Mouse (Mus musculus): Measurements from ENCODE around the gene 1700028P14Rik.

1700028P14Rik gene

DNA sequence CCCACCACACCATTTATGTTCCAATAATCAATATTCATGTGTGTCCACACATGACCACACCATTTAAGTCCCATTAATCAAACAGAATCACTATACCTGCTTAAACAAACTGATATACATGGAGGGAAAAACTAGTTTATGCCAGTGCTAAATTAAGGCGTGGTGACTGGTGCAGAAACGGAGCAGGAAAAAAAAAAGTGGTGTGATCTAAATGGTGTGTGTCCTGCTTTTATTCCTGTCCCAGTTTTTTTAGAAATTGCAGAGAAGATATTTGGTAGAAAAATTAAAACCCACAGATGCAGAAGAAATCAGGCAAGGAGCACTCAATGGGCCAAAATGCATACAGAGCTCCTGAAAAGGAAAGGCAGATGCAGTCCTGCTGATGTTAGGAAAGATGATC, 44.7 kb downstream of the 1700028P14Rik start:
- no peak for DNase-seq (ENCODE audit: inconsistent ontology term)

DNA sequence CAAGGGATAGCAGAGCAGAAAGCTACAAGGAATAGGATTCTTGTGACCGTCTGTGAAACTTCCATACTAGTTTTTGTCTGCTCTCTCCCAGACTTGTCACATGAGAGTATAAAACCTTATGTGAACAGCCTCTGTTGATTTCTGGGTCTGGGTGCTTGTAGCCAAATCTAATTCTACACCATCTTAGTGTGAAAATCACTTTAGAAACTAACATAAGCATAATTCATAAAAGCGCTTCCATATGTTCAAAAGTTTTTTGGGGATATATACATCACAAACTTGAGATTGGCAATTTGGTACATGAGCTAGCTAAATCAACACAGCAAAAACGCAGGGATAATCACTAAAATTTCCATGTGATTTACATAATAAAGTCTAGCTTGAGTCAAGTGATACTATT, 57.7 kb downstream of the 1700028P14Rik start:
- no peak for DNase-seq (ENCODE audit: inconsistent ontology term)

DNA sequence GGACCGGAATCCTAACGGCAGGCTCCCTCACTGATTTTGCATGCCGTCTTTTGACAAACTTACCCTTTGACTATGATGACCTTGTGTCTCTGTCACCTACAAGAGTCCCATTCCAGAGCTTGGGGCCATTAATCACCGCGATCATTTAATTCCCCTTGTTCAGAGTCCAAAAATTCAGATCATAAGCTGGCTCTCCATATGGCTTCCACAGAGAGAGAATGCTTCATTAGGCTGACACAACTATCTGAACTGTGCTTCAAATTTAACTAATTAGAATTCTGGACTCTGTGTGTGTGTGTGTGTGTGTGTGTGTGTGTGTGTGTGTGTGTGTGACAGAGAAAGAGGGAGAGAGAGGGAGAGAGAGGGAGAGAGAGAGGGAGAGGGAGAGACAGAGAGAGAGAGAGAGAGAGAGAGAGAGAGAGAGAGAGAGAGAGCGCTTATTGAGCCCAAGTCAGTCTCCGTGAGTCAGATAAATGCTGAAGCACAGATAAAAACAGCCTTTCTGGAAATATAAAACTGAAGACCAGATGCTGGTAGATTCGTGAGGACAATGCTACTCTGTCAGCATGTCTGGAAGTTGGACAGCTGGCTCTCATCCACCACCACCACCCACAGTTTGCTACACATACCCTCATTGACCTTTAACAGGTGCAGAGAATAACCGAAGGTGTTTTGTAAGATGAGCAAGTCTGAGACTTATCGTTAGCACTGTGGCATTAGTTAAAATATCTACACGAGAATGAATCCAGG, 73.8 kb downstream of the 1700028P14Rik start:
- DNase-seq (ENCODE audit: inconsistent ontology term) = peak; percentile 88

DNA sequence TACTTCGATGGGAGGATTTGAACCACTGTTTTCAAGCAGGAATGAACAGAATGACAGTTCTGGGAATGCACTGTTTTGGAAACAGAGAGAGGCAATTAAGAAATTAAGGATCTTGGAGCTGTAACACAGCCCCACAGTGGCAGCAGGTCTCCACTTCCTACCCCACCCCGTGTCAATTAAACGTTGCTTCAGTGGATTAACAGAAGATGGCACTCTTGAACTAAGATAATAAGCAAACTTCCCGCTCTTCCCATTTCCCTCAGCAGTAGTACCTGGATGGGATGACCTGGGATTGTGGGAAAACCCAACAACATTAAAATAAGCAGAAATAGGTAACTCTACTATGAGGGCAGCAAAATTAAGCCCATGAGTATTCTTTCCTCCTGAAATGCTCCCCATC, 75.9 kb downstream of the 1700028P14Rik start:
- no peak for DNase-seq (ENCODE audit: inconsistent ontology term)

DNA sequence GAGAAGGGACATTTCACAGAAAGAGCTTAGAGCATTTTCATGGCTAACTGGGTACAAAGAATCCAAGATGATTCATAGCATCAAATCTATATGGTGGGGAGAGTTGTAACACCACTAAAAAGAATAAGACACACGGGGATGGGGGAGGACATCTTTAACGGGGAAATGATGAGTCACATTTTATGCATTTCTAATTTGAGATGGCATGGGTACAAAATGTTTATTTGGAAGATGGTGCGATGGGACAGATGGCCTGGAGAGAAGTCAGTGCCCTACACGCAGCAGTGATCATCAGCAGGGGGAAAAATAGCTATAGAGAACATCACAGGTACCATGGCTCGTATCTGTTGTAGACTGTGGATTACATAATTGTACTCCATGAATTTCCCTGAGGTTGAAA, 88.9 kb downstream of the 1700028P14Rik start:
- peak; percentile 11 for DNase-seq (ENCODE audit: inconsistent ontology term)

DNA sequence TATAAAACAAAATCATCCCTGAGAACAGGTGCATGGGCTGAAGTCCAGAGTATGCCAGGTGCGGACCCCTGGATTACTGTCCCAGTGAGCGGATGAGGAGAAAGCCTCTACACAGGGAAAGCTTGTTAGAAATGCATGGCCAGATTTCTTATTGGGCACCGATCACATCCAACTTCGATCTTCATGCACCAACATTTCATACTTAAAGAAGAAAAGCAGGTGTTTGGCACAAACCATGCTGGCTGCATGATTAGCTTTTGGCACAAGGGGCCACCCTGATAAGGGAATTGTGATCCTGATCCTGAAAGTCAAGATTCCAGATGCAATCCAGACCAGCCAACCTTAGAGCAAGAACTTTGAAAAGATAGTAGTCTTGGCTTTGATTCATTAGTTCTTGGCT, 90.0 kb downstream of the 1700028P14Rik start:
- DNase-seq (ENCODE audit: inconsistent ontology term) = no peak

DNA sequence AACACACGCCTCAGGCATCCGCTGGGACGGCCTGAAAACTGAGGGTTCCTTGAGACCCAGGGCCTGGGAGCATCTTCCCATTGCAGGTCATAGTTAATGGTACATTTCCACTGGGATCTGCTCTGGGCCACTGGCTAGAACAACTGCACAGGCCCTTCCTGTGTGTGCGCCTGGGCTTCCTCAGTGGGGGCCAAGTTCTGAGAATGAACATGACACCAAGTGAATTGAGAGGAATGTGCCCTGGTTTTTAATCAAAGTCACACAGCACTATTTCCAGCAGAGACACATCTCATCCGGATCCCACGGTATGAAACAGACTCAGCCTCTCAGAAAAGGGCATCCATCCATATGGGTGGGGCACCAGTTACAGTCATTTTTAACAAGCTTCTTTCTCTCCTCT, 90.6 kb downstream of the 1700028P14Rik start:
- DNase-seq (ENCODE audit: inconsistent ontology term) = no peak

DNA sequence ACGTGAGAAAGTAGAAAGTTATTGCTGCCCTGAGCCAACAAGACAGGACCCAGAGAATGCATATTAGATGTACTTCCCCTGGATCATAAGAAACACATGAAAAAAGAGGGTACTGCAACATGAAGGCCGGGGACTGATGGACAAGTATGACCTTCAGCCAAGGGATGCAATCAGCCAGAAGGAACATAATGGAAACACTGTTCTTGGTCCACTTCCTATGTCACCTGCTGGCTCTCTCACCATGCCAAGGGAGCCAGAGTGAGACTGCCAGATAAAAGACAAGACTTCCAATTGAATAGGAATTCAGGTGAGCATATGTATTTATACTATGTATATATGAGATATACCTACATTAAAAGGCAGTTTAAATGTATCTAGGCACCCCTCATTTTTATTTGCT, 99.2 kb downstream of the 1700028P14Rik start:
- no peak for DNase-seq (ENCODE audit: inconsistent ontology term)

DNA sequence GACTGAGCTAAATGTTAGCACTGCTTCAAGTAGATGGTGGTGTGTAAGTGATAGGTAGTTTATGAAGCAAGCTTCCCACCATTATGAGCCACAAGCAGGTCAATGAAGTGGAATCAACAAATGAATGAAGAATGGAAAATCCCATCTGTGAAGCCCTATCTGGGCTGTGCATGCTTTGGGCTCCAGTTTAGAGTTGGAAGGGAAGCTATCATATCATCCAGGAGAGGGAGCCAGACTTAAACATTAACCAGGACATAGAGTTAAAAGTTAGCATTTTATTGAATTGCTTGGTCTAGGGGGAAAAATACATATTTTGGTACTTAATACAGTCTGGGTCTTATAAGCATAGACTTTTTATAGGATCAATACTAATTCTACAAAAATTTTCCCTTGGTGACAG, 107.0 kb downstream of the 1700028P14Rik start:
- no peak for DNase-seq (ENCODE audit: inconsistent ontology term)

DNA sequence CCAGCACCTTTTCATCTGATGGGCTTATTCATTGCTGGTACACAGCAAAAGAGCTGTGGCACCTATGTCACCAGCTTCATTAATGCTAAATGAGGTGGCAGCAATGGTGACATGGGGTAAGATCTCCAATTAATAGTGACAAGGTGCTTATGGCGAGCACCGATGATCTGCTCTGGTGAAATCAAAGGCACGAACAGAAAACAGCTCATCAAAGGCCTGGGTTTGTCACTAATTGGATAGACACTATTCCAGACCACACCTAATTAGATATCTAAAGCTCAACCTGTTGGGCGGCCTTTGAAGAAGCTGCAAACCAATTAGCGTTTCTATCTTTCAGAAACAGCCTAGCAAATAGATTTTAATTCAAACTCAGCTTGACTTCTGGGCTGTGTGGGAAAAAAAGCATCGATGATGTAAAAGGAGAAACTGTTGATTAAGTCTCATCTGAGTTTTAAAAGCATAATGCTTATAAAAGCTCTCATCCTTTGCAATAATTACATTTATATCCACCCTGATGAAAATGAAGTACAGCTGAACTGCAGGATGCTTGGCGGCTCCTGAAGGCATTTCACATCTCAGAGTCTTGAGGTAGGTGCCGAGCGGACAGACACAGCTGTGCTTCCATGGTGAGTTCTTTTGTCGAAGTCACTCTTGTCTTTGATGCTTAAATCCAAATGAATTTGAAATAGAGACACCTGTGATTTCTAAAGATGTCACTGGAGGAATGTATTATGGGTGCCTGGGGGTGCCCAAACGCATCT, 109.2 kb downstream of the 1700028P14Rik start:
- DNase-seq (ENCODE audit: inconsistent ontology term) = peak; percentile 48

DNA sequence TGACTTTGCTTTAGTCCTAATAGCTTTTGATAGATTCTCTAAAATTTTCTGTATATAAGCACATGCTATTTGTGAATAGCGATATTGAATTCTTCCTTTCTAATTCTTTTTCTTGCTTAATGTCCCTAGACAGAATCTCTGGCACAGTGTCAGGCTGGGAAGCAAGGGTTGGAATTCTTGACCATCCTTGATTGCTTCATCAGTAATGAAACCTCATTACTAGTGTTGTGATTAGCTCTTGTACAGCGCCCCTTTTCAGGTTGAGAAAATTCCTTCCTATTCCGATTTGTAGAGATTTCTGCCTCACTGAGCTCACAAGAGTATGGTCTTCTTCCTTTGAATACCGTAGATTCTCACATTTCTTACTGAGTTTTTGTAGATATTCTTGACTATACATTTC, 109.9 kb downstream of the 1700028P14Rik start:
- DNase-seq (ENCODE audit: inconsistent ontology term) = no peak

DNA sequence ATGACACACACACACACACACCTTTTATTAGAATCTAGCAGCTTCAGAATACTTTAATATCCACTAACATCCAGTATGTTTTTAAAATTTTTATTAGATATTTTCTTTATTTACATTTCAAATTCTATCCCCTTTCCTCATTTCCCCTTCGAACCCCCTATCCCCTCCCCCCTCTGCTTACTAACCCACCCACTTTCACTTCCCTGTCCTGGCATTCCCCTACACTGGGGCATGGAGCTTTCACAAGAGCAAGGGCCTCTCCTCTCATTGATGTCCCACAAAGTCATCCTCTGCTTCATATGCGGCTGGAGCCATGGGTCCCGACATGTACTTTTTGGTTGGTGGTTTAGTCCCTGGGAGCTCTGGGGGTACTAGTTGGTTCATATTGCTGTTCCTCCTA, 116.9 kb downstream of the 1700028P14Rik start:
- no peak for DNase-seq (ENCODE audit: inconsistent ontology term)

DNA sequence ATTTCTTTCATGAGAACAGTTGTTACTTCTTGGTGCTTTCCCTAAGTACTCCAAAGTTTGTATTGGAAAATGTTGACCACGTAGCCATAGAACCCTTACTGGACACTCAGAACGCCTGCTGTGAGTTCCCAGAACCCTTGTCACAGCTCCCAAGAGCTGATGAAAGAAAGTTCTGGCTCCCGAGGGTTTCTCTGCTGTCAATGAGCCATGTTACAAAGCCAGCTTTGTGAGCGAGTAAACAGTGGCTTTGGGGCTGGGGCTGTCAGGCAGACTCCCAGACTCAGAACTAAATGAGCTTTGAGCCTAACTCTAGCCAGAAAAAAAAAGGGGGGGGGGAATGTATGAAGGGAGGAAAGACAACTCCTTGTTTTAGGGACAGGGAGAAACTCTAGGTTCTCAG, 120.7 kb downstream of the 1700028P14Rik start:
- peak; percentile 70 for DNase-seq (ENCODE audit: inconsistent ontology term)

DNA sequence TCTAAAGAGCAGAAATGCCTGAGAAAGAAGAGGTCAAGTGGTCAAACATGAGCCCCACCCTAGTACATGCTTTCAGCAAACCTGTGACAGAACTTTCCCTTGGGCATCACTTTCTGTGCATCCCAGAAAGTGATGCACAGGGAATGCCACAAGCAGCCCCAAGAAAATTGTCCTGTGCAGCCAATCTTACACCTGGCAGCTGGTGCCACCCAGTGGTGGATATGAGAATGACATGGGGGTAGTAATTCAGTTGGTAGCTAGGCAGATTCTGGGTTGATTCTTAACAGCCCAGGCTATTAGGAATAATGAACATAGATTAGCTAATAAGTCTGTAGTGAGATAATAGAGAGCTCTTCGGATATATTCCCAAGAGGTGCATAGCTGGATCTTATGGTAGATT, 128.9 kb downstream of the 1700028P14Rik start:
- peak; percentile 41 for DNase-seq (ENCODE audit: inconsistent ontology term)

DNA sequence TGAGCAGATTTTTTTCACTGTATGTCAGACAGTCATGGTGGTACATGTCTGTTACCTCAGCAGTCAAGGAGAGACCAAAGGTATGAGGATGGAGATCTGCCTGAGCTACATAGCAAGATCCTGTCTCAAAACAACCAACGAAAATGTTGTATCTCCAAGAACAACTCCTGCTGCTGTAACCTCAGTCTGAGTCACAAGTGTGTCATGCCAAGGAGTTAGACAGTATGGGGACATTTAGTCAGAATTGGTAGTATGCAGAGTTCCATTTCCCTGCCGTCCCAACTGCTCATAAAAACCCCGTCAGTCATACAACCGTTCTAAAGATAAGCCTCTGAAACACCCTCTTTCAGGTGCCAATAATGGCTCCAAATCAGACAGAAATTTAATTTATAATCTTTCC, 130.8 kb downstream of the 1700028P14Rik start:
- DNase-seq (ENCODE audit: inconsistent ontology term) = no peak

DNA sequence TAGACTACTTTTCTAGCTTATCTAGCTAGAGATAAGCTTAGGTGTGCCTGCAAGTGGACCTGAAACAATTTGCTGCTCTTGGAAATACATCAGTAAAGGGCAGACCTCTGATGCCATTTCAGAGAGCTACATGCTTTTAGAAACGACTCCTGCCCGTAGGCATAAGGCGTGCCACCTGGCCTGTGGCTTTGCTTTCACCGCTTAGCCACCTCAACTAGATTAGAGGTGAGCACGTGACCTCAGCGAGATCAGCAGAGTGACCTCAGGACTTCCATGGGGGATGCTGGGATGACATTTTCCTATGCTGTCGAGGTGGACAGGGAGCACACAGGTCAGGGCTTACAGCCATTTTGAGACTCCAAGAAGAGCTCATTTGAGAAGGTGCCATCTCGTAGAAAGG, 131.5 kb downstream of the 1700028P14Rik start:
- DNase-seq (ENCODE audit: inconsistent ontology term) = no peak

DNA sequence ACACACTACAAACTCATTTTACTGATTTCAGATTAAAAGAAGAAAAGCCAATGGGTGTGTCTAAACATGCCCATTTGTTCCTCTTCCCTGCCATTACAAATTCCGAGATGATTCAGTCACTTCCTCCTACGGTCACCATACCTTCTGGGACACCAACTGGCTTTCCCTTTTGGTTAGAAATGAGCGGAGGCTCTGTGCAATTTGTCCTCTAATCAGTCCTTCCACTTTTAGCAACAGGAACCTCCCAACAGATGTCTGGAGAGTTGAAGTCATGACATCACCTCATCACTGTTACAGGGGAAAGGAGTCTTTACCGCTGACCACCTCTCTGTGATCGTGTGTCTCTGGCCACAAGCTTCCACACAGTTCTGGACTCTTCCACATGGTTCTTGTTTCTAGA, 132.0 kb downstream of the 1700028P14Rik start:
- no peak for DNase-seq (ENCODE audit: inconsistent ontology term)

DNA sequence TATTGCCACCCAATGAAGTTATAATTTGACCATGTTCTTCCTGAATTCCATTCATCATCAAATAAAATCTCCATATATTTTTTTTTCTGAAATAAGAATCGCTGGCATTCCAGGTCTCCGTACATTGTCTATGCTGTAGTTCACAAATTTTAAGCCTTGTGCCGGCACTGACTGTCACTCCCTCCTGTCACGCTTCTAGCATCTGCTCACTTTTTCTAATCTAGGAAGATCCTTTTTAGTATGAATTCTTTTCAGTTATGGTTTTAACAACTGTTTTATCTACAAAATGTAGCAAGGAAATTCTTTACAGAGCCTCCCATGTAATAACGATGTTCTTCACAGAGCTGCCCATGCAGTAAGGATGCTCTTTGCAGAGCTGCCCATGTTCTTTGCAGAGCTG, 134.1 kb downstream of the 1700028P14Rik start:
- no peak for DNase-seq (ENCODE audit: inconsistent ontology term)

DNA sequence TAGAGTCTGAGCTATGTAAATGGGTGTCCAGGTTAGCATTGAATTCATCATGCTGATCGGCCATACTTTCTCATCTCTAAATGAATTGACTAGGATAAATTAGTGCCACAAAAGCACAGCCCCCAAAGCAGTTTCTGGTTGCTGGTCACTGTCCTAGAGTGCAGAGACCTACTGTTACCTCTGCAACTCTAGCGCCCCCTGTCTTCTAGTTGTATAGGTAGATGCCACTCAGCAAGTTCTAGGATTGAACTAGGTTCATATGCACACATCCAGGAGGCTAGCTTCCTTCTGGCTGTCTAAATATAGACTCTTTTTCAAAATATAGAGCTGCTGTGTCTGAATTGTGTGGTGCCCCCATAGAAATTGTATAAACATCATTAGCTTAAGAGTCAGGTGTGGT, 141.3 kb downstream of the 1700028P14Rik start:
- DNase-seq (ENCODE audit: inconsistent ontology term) = no peak

All from Muller cell, postnatal 12 days (primary cell).